Mouse (Mus musculus) heart, embryonic 15.5 days (tissue): Measurements from ENCODE around the gene Ccl20. TPM values are rescaled to one million over a fixed set of nuclear protein-coding genes. Genes with fewer than 3 reads are reported as not detected.

Source experiments
- ATAC-seq: fragments of 200-750 bp; cut with Nextera tagmentation; replicated peaks from 2 replicates; pipeline ENCODE4 v1.8.0; 2017; ENCODE audit warnings: low read depth, moderate TSS enrichment; ENCODE audit not compliant: insufficient number of reproducible peaks, insufficient read depth, low FRiP score
- H3K27ac ChIP-seq: fragments of 300-500 bp; sonication (generic); 2 replicates; pipeline ENCODE4 v1.5.1; 2015; ENCODE audit warnings: mild to moderate bottlenecking, inconsistent platforms
- H3K27me3 ChIP-seq: fragments of 300-500 bp; sonication (generic); 2 replicates; pipeline ENCODE4 v1.6.1; 2015; ENCODE audit warnings: inconsistent platforms
- H3K36me3 ChIP-seq: fragments of 300-500 bp; sonication (generic); 2 replicates; pipeline ENCODE4 v1.6.1; 2015; ENCODE audit warnings: mild to moderate bottlenecking, inconsistent platforms
- H3K4me1 ChIP-seq: fragments of 300-500 bp; sonication (generic); replicated peaks from 2 replicates; pipeline ENCODE4 v1.6.1; 2015; ENCODE audit warnings: inconsistent platforms
- H3K4me2 ChIP-seq: fragments of 300-500 bp; sonication (generic); 2 replicates; pipeline ENCODE4 v1.6.1; 2015; ENCODE audit warnings: inconsistent platforms, mild to moderate bottlenecking, moderate library complexity
- H3K4me3 ChIP-seq: fragments of 300-500 bp; sonication (generic); 2 replicates; pipeline ENCODE4 v1.5.1; 2015; ENCODE audit warnings: mild to moderate bottlenecking, inconsistent platforms
- H3K9ac ChIP-seq: fragments of 300-500 bp; sonication (generic); 2 replicates; pipeline ENCODE4 v1.6.1; 2015; ENCODE audit warnings: mild to moderate bottlenecking, inconsistent platforms
- H3K9me3 ChIP-seq: fragments of 300-500 bp; sonication (generic); replicated peaks from 2 replicates; pipeline ENCODE4 v1.6.1; 2016; ENCODE audit warnings: inconsistent platforms
- WGBS: fragments of 180-500 bp; shearing (Covaris S2); methylation state at CpG from one replicate; pipeline ENCODE4 v1.1.7; 2015; ENCODE audit warnings: mixed read lengths; 5-methylcytosine and 5-hydroxymethylcytosine counted together
- polyA plus RNA-seq: library from polyadenylated mRNA; unstranded; fragments of >200 nt; fragmentation: Nextera tagmentation; extraction: Ambion mirVana; gene quantifications from 2 replicates; pipeline ENCODE4 v1.2.1, GENCODE M21; 2015

Gene Ccl20
- polyA plus RNA-seq, 1 experiment from 2014 or later: not detected

DNA sequence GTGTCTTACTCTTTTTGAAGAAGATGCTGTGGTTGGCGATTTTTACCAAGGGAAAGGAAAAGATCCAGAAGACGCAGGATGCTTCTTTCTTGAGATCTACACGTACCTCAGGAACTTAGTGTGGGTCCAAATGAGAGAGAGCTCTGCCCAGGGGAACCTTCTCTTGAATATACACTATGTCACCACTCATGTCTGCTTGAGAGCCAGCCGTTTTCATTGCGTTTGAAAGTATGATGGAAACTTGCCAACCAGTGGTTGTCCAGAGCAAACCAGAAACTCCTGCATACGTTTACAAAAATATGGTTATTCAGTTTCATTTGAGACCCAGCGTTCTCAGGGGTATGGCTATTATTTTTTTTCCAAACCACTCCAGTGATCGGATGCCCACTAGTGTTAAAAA is 24.9 kb downstream of the Ccl20 start:
- ATAC-seq: no peak
- H3K4me3 ChIP-seq: no peak overlapping the region
- no peak overlapping the region for H3K9ac ChIP-seq
- H3K4me2 ChIP-seq: no peak overlapping the region
- H3K27ac ChIP-seq: no peak overlapping the region
- no peaks in the 10 kb centered on the region for H3K27me3 ChIP-seq
- H3K36me3 ChIP-seq: no peaks in the 10 kb centered on the region
- WGBS: 68% methylated on average over 8 of the region's 8 CpGs
- no peaks in the 10 kb centered on the region for H3K9me3 ChIP-seq
- H3K4me1 ChIP-seq: no peaks in the 10 kb centered on the region

DNA sequence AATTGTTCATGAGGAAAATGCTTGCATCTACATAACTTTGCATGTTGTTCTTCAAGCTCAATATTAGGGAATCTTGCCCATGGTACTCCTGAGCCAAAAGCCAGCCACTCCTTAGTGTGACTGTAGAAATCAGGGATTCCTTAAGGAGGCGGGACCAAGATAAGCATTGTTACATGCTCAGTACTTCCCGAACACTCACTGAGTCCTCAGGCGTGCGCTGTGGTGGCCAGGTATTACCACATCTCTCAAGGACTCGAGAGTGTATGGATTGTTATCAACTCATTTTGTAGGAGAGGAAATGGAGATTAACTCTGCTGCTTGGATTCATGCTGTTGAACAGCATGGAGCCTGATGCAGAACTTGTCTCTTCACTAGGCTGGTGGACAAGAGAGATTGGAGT is 25.5 kb downstream of the Ccl20 start:
- H3K27ac ChIP-seq: no peak overlapping the region
- 69% methylated on average over 5 of the region's 5 CpGs for WGBS
- no peak overlapping the region for H3K4me2 ChIP-seq
- no peaks in the 10 kb centered on the region for H3K27me3 ChIP-seq
- H3K9me3 ChIP-seq: no peaks in the 10 kb centered on the region
- H3K36me3 ChIP-seq: no peaks in the 10 kb centered on the region
- H3K9ac ChIP-seq: no peak overlapping the region
- ATAC-seq: no peak
- no peaks in the 10 kb centered on the region for H3K4me1 ChIP-seq
- no peak overlapping the region for H3K4me3 ChIP-seq

DNA sequence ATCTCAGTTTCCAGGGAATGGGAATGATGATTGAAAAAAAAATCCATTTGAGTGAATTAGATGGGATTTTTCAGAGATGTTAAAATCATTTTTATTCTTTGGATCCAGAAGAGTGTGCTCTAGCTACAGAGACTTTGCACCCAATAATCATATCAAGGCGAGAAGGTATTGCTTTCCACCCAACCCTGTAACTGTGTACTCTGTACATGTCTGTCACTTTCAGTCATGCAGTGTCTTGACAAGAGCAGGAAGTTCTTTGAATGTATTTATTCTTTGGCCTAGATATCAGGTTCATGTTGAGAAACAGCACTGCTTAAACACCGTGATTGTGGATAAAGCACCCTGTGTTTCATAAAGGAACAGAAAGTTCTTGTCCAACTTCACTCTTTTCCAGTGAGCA is 30.0 kb downstream of the Ccl20 start:
- no peak for ATAC-seq
- 82% methylated on average over 2 of the region's 2 CpGs for WGBS

DNA sequence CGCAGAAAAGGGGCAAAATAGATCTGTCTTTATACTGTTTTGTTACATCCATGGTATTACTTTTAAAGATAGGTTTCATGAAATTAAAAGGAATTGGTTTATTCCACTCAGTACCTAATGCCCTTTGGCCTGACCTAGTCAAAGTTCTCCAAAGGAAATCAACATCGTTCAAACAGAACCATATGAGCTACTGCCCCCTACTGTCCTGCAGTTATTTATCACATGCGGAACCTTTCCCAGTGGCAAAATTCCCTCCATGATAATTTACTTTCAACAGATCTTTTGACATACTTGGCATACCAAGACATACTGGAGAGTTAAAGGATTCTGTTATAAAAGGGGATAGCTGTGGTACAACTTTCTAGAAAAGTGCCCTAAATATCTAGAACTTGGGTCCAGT is 33.7 kb downstream of the Ccl20 start:
- Histone ChIP-seq H3K4me3 (no peak overlapping the region), H3K4me1 (no peaks in the 10 kb centered on the region), H3K27ac (no peak overlapping the region), H3K9me3 (no peaks in the 10 kb centered on the region), H3K36me3 (no peaks in the 10 kb centered on the region), H3K4me2 (no peak overlapping the region), H3K27me3 (no peaks in the 10 kb centered on the region), H3K9ac (no peak overlapping the region)
- ATAC-seq: no peak
- 57% methylated on average over 3 of the region's 3 CpGs for WGBS

More for the DNA sequence above, 30.0 kb downstream of the Ccl20 start:
- H3K9ac ChIP-seq: no peak overlapping the region
- H3K4me1 ChIP-seq: no peaks in the 10 kb centered on the region
- H3K4me2 ChIP-seq: no peak overlapping the region
- H3K4me3 ChIP-seq: no peak overlapping the region
- H3K27ac ChIP-seq: no peak overlapping the region
- no peaks in the 10 kb centered on the region for H3K9me3 ChIP-seq
- no peaks in the 10 kb centered on the region for H3K36me3 ChIP-seq
- no peaks in the 10 kb centered on the region for H3K27me3 ChIP-seq

DNA sequence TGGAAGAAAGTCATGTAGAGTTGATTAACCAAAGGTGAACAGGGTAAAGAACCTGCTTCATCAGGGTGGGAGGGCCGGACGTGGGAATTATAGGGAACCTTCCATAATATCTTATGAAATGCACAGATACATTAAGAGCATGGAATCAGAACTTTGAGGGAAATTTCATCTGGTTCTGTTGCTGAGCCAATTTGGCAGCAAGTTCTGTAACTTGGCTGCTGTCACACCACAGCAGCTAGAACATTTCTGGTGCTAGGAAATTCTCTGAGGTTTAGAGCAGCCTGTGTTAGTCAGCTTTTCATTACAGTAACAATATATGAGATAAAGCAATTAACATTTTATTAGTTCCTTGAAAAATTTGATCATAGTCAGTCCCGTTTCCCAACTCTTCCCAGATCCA is 36.4 kb downstream of the Ccl20 start:
- 69% methylated on average over 3 of the region's 3 CpGs for WGBS
- H3K27me3 ChIP-seq: no peaks in the 10 kb centered on the region

DNA sequence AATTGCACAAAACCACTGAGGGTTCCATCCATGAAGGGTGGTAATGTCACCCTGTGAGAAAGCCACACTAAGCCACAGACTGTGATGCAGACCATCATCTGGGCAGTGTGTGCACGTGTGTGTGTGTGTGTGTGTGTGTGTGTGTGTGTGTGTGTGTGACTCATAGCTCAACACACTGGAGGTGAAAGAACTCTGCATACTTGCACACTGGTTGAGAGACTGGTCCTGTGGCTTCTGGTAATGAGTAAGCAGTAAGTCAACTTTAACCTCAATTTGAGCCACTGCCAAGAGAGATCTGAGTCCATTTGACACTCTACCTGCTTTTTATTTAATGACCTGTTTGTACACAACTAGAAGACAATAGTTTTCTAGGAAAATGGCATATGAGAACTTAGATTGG is 40.3 kb downstream of the Ccl20 start:
- no peak for ATAC-seq
- no peak overlapping the region for H3K4me2 ChIP-seq
- no peaks in the 10 kb centered on the region for H3K27me3 ChIP-seq
- H3K27ac ChIP-seq: no peak overlapping the region
- no peak overlapping the region for H3K4me3 ChIP-seq
- H3K4me1 ChIP-seq: no peaks in the 10 kb centered on the region
- H3K36me3 ChIP-seq: no peaks in the 10 kb centered on the region
- no peak overlapping the region for H3K9ac ChIP-seq
- H3K9me3 ChIP-seq: no peaks in the 10 kb centered on the region
- 56% methylated on average over 1 of the region's 1 CpGs for WGBS

More for the DNA sequence above, 36.4 kb downstream of the Ccl20 start:
- H3K27ac ChIP-seq: no peak overlapping the region
- H3K4me2 ChIP-seq: no peak overlapping the region
- ATAC-seq: no peak
- no peak overlapping the region for H3K4me3 ChIP-seq
- no peaks in the 10 kb centered on the region for H3K4me1 ChIP-seq
- H3K9me3 ChIP-seq: no peaks in the 10 kb centered on the region
- H3K36me3 ChIP-seq: no peaks in the 10 kb centered on the region
- no peak overlapping the region for H3K9ac ChIP-seq

DNA sequence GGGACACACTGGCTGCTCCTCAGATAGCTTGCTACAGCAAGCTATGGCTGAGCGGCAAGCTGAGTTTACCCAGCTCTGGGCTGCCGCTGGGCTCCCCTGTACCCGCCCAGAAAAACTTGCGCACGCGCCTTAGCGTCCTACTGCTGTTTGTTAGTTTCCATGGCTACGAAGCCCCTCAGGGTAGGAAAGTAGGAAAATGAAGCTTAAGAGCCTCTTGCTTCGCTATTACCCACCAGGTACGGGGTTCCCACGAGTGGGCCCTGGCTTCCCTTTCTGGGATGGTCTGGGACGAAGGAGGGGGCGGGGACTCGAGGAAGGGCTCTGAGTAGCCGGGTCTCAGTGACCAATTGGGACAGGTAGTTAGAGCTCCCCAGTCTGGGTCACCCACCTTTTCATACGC is 43.0 kb downstream of the Ccl20 start, which contains the start of gene Daw1:
Gene Daw1, plus strand, starts transcription at position 150 of the 400 bp plus-strand sequence.
- no peaks in the 10 kb centered on the region for H3K9me3 ChIP-seq
- 0 out of 2 replicates have a peak, but pooled peaks cover 2% of the 10 kb centered on the region for H3K4me1 ChIP-seq
- no peaks in the 10 kb centered on the region for H3K36me3 ChIP-seq
- no peak within 1 kb of the TSS for H3K27ac ChIP-seq
- no peaks in the 10 kb centered on the region for H3K27me3 ChIP-seq
- ATAC-seq: peak; percentile 84
- H3K9ac ChIP-seq: peak within 1 kb of the TSS; percentile 65
- H3K4me2 ChIP-seq: peak within 1 kb of the TSS; percentile 84
- peak within 1 kb of the TSS; percentile 74 for H3K4me3 ChIP-seq
- WGBS: under 1% methylated on average over 16 of the region's 16 CpGs

DNA sequence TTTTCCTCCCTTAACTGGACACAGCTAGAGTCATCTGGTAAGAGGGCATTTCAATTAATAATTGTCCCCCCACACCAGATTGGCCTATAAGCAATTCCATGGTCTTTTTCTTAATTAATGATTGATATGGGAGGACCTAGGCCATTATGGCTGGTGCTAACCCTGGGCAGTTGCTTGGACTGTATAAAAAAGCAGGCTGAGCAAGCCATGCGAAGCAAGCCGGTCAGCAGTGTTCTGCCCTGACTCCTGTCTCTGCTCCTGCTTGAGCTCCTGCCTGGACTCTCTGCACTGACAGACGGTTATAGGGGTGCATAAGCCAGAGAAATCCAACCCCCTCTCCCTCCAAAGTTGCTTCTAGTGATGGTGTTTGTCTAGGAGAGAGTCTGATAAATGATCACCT is 45.1 kb downstream of the Ccl20 start:
- H3K4me1 ChIP-seq: 0 out of 2 replicates have a peak, but pooled peaks cover 2% of the 10 kb centered on the region
- no peak overlapping the region for H3K4me3 ChIP-seq
- no peak overlapping the region for H3K27ac ChIP-seq
- H3K9ac ChIP-seq: no peak overlapping the region
- H3K4me2 ChIP-seq: no peak overlapping the region
- no peaks in the 10 kb centered on the region for H3K27me3 ChIP-seq
- 73% methylated on average over 3 of the region's 3 CpGs for WGBS
- H3K9me3 ChIP-seq: no peaks in the 10 kb centered on the region
- ATAC-seq: no peak
- H3K36me3 ChIP-seq: no peaks in the 10 kb centered on the region

DNA sequence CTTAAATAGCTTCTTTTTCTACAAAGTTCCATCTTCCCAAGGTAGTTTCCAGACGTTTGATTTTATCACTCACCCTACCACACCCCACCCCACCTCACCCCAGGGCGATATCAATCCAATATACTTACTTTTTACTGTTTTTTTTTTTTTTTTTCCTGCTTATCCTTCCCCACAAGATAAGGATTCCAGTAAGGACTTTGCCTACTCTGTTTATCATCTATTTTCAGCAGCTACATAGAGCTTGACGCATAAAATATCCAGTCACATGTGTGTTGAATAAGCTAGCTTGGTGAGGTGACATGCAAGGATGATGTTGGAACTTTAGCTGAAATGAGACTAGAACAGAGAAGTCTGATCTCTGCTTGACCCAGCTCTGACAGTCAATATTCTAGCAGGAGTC is 47.5 kb downstream of the Ccl20 start:
- H3K4me2 ChIP-seq: no peak overlapping the region
- no peaks in the 10 kb centered on the region for H3K27me3 ChIP-seq
- H3K4me1 ChIP-seq: 0 out of 2 replicates have a peak, but pooled peaks cover 2% of the 10 kb centered on the region
- WGBS: 49% methylated on average over 3 of the region's 3 CpGs
- H3K9ac ChIP-seq: no peak overlapping the region
- no peak overlapping the region for H3K4me3 ChIP-seq
- no peaks in the 10 kb centered on the region for H3K9me3 ChIP-seq
- no peaks in the 10 kb centered on the region for H3K36me3 ChIP-seq
- H3K27ac ChIP-seq: no peak overlapping the region
- no peak for ATAC-seq

Other genes with a start within 250 kb of the Ccl20 start
- gene A030005L19Rik, start 203.4 kb upstream of the Ccl20 start, polyA plus RNA-seq: 0.26 TPM in 1 of 2 replicates, not detected in the other
- not detected in 2 replicates for gene A030014E15Rik, start 191.8 kb upstream of the Ccl20 start, polyA plus RNA-seq
- gene Gm6217, start 185.4 kb upstream of the Ccl20 start, polyA plus RNA-seq: not detected in 2 replicates
- not detected in 2 replicates for gene A030003K21Rik, start 173.4 kb upstream of the Ccl20 start, polyA plus RNA-seq
- gene Gm7544, start 160.8 kb upstream of the Ccl20 start, polyA plus RNA-seq: not detected in 2 replicates
- not detected in 2 replicates for gene Gm47955, start 156.5 kb upstream of the Ccl20 start, polyA plus RNA-seq
- gene Gm47959, start 116.2 kb upstream of the Ccl20 start, polyA plus RNA-seq: not detected in 2 replicates
- 1.7 and 2.0 TPM in 2 replicates for gene Slc19a3, start 78.3 kb upstream of the Ccl20 start, polyA plus RNA-seq
- gene Krtap28-10, start 74.3 kb upstream of the Ccl20 start, polyA plus RNA-seq: not detected in 2 replicates
- gene Gm47969, start 71.8 kb upstream of the Ccl20 start, polyA plus RNA-seq: not detected in 2 replicates
- not detected in 2 replicates for gene A030005K14Rik, start 57.4 kb upstream of the Ccl20 start, polyA plus RNA-seq
- gene Krtap28-13, start 55.8 kb upstream of the Ccl20 start, polyA plus RNA-seq: not detected in 2 replicates
- 0.13 and 0.16 TPM in 2 replicates for gene Daw1, start 43.0 kb downstream of the Ccl20 start, polyA plus RNA-seq